Mouse (Mus musculus): ENCODE results near the gene Slc5a10.
"Not testable (repeated sequence)": the region's sequence is repeated elsewhere in the genome, so short reads cannot be mapped to it uniquely, and the experiment has no call there.

The Slc5a10 gene

GRCm38 (mm10) chr11:61649163-61649580 is 71.5 kb downstream of the Slc5a10 start:
- ChIA-PET CTCF (interaction anchor here in 2 of 4 experiments (0.5 to 1.4 kb wide), 5 partner anchors 17 to 134 kb away, joined by 3 to 5 read pairs (median 3); no protein-coding TSS in a partner anchor), POLR2A (interaction anchor here in 3 of 4 experiments (0.8 to 1.0 kb wide), 3 partner anchors 11 to 26 kb away, joined by 3 to 4 read pairs (median 4); no protein-coding TSS in a partner anchor)

GRCm38 (mm10) chr11:61648749-61649115 is 71.9 kb downstream of the Slc5a10 start:
- POLR2A ChIA-PET, result interaction anchor here in 3 of 4 experiments (0.8 to 1.9 kb wide), 5 partner anchors 10 to 113 kb away, joined by 3 to 8 read pairs (median 4); partner anchors contain the start of gene Prpsap2 (in 1 of the 3)
- CTCF ChIA-PET, result interaction anchor here in 3 of 4 experiments (0.5 to 1.4 kb wide), 6 partner anchors 17 to 133 kb away, joined by 3 to 5 read pairs (median 3); no protein-coding TSS in a partner anchor

- ChIA-PET CTCF (interaction anchor here (0.5 to 1.4 kb wide), 6 partner anchors 18 to 133 kb away, joined by 3 to 7 read pairs (median 3); no protein-coding TSS in a partner anchor), POLR2A (interaction anchor here in 3 of 4 experiments (0.8 to 1.9 kb wide), 8 partner anchors 9 to 113 kb away, joined by 3 to 8 read pairs (median 4); partner anchors contain the start of genes Fam83g (in 1 of the 3) and Prpsap2 (in 1 of the 3))
Measured at GRCm38 (mm10) chr11:61647956-61648748, 72.5 kb downstream of the Slc5a10 start.

GRCm38 (mm10) chr11:61647110-61647910 is 73.3 kb downstream of the Slc5a10 start:
- POLR2A ChIA-PET, result interaction anchor here in 3 of 4 experiments (0.8 to 1.9 kb wide), 5 partner anchors 8 to 114 kb away, joined by 3 to 8 read pairs (median 3); partner anchors contain the start of genes Fam83g (in 1 of the 3) and Prpsap2 (in 1 of the 3)
- CTCF ChIA-PET, result interaction anchor here in 1 of 4 experiments (0.6 kb wide), 1 partner anchor 149 kb away, joined by 3 read pairs; no protein-coding TSS in a partner anchor

GRCm38 (mm10) chr11:61646499-61647039 is 74.1 kb downstream of the Slc5a10 start:
- ChIA-PET POLR2A (interaction anchor here in 3 of 4 experiments (0.8 to 1.9 kb wide), 4 partner anchors 7 to 115 kb away, joined by 3 to 8 read pairs (median 4); partner anchors contain the start of genes Fam83g (in 1 of the 3) and Prpsap2 (in 1 of the 3)), CTCF (no interaction called here)

GRCm38 (mm10) chr11:61645357-61645857 is 75.2 kb downstream of the Slc5a10 start:
- POLR2A ChIA-PET, result no interaction called here
- CTCF ChIA-PET, result interaction anchor here in 1 of 4 experiments (0.5 kb wide), 1 partner anchor 10 kb away, joined by 5 read pairs; no protein-coding TSS in a partner anchor

- POLR2A ChIA-PET, result no interaction called here
Measured at GRCm38 (mm10) chr11:61644576-61645326, 75.9 kb downstream of the Slc5a10 start.

GRCm38 (mm10) chr11:61643184-61643961 is 77.3 kb downstream of the Slc5a10 start:
- CTCF ChIA-PET, result no interaction called here
- POLR2A ChIA-PET, result interaction anchor here in 2 of 4 experiments (0.5 to 1.1 kb wide), 3 partner anchors 23 to 155 kb away, joined by 3 to 4 read pairs (median 3); no protein-coding TSS in a partner anchor

More at GRCm38 (mm10) chr11:61644576-61645326, 75.9 kb downstream of the Slc5a10 start:
- CTCF ChIA-PET, result interaction anchor here in 1 of 4 experiments (0.5 kb wide), 1 partner anchor 11 kb away, joined by 5 read pairs; no protein-coding TSS in a partner anchor

GRCm38 (mm10) chr11:61642106-61642505 is 78.5 kb downstream of the Slc5a10 start:
- ChIA-PET POLR2A (interaction anchor here in 1 of 4 experiments (0.7 to 1.0 kb wide), 2 partner anchors 11 to 22 kb away, joined by 3 read pairs; no protein-coding TSS in a partner anchor), CTCF (interaction anchor here in 2 of 4 experiments (0.6 to 1.5 kb wide), 2 partner anchors 22 to 32 kb away, joined by 4 read pairs; no protein-coding TSS in a partner anchor)

- POLR2A ChIA-PET, CTCF ChIA-PET: not testable (repeated sequence)
Measured at GRCm38 (mm10) chr11:61640585-61640984, 80.0 kb downstream of the Slc5a10 start.

GRCm38 (mm10) chr11:61639601-61640177 is 80.9 kb downstream of the Slc5a10 start:
- ChIA-PET POLR2A (interaction anchor here in 2 of 4 experiments (0.7 to 1.5 kb wide), 4 partner anchors 8 to 214 kb away, joined by 3 to 4 read pairs (median 4); no protein-coding TSS in a partner anchor), CTCF (interaction anchor here in 2 of 4 experiments (0.6 to 1.9 kb wide), 4 partner anchors 10 to 664 kb away, joined by 3 to 6 read pairs (median 3); no protein-coding TSS in a partner anchor)

GRCm38 (mm10) chr11:61638764-61639536 is 81.7 kb downstream of the Slc5a10 start:
- POLR2A ChIA-PET, result interaction anchor here in 2 of 4 experiments (0.7 to 1.6 kb wide), 5 partner anchors 9 to 215 kb away, joined by 3 to 4 read pairs (median 4); no protein-coding TSS in a partner anchor
- CTCF ChIA-PET, result interaction anchor here in 2 of 4 experiments (0.9 to 1.9 kb wide), 4 partner anchors 9 to 33 kb away, joined by 3 to 6 read pairs (median 3); no protein-coding TSS in a partner anchor

GRCm38 (mm10) chr11:61637856-61638255 is 82.8 kb downstream of the Slc5a10 start:
- POLR2A ChIA-PET, result interaction anchor here in 1 of 4 experiments (1.6 kb wide), 1 partner anchor 11 kb away, joined by 4 read pairs; no protein-coding TSS in a partner anchor
- CTCF ChIA-PET, result interaction anchor here in 1 of 4 experiments (1.1 to 1.2 kb wide), 2 partner anchors 9 to 28 kb away, joined by 3 read pairs; no protein-coding TSS in a partner anchor

GRCm38 (mm10) chr11:61637413-61637812 is 83.2 kb downstream of the Slc5a10 start:
- CTCF ChIA-PET, result interaction anchor here in 1 of 4 experiments (1.1 kb wide), 1 partner anchor 28 kb away, joined by 3 read pairs; no protein-coding TSS in a partner anchor
- POLR2A ChIA-PET, result interaction anchor here in 1 of 4 experiments (1.6 kb wide), 1 partner anchor 11 kb away, joined by 4 read pairs; no protein-coding TSS in a partner anchor

- POLR2A ChIA-PET, CTCF ChIA-PET: not testable (repeated sequence)
Measured at GRCm38 (mm10) chr11:61636309-61636708, 84.3 kb downstream of the Slc5a10 start.

All from embryonic stem cell, embryonic (primary cell).